Mouse (Mus musculus) spleen, adult 2 months (tissue): ENCODE results near the gene Crip1. TPM values are rescaled to one million over a fixed set of nuclear protein-coding genes. Genes with fewer than 3 reads are reported as not detected.
A peak's percentile ranks its signal among the peaks of the same experiment; 100 is the strongest.

Experiments
- DNase-seq, 2 experiments: peaks; one replicate each; pipeline versions ENCODE4 v3.0.0 to v3.0.0-alpha.2; 2012 to 2021; ENCODE audit warnings: low spot score in 2 of 2, low read depth in 1 of 2
- H3K27ac ChIP-seq: fragments of 200-500 bp; 2 replicates; pipeline ENCODE4 v1.5.1; 2012; ENCODE audit warnings: low read length, inconsistent platforms; ENCODE audit not compliant: insufficient read depth
- H3K27me3 ChIP-seq: fragments of 200-500 bp; 2 replicates; pipeline ENCODE4 v1.6.1; 2012; ENCODE audit warnings: mild to moderate bottlenecking, moderate library complexity, low read length, inconsistent platforms; ENCODE audit not compliant: control insufficient read depth, insufficient read depth
- H3K36me3 ChIP-seq: fragments of 200-500 bp; 2 replicates; pipeline ENCODE4 v1.6.1; 2012; ENCODE audit warnings: mild to moderate bottlenecking, low read length, inconsistent platforms; ENCODE audit not compliant: control insufficient read depth, insufficient read depth
- H3K4me1 ChIP-seq: fragments of 200-500 bp; 2 replicates; pipeline ENCODE4 v1.6.1; 2011; ENCODE audit warnings: inconsistent platforms; ENCODE audit not compliant: control insufficient read depth, insufficient read depth, insufficient read length
- H3K4me3 ChIP-seq: fragments of 200-500 bp; 2 replicates; pipeline ENCODE4 v1.5.1; 2011; ENCODE audit warnings: mild to moderate bottlenecking, inconsistent platforms; ENCODE audit not compliant: insufficient read depth, insufficient read length; ENCODE audit errors: extremely low read depth
- CTCF ChIP-seq: fragments of 200-500 bp; IDR thresholded peaks from 2 replicates; pipeline ENCODE4 v1.5.1; 2011; ENCODE audit warnings: mild to moderate bottlenecking, inconsistent platforms; ENCODE audit not compliant: insufficient read depth, insufficient read length, insufficient replicate concordance; ENCODE audit errors: extremely low read depth
- POLR2A ChIP-seq: fragments of 200-500 bp; IDR thresholded peaks from 2 replicates; pipeline ENCODE4 v1.6.1; 2011; ENCODE audit warnings: low read depth, low read length, inconsistent platforms
- WGBS: fragments of 180-500 bp; shearing (Covaris S2); methylation state at CpG from one replicate; pipeline ENCODE4 v1.1.7; 2018; 5-methylcytosine and 5-hydroxymethylcytosine counted together
- polyA plus RNA-seq: library from polyadenylated mRNA; depleted of rRNA; stranded (reverse); fragments of >200 nt; gene quantifications from 2 replicates; pipeline ENCODE4 v1.2.3, GENCODE M21; 2012

The Crip1 gene
- polyA plus RNA-seq, 1 experiment: 414 TPM

- 93% methylated on average over 17 of the region's 17 CpGs for WGBS
- H3K27ac ChIP-seq: no peak overlapping the region
- no peaks in the 10 kb centered on the region for H3K27me3 ChIP-seq
- H3K4me1 ChIP-seq: no peaks in the 10 kb centered on the region; the same call in 1 of the 2 replicates
- TF ChIP-seq CTCF (no peak), POLR2A (no peak)
- no peak for DNase-seq
- H3K36me3 ChIP-seq: peaks cover 3% of the 10 kb centered on the region; the same call in 1 of the 2 replicates
- no peak overlapping the region for H3K4me3 ChIP-seq
Measured at GRCm38 (mm10) chr12:113108528-113109283, 37.4 kb upstream of the Crip1 start.

GRCm38 (mm10) chr12:113109801-113110200 is 36.3 kb upstream of the Crip1 start:
- no peak for TF ChIP-seq CTCF
- no peak for TF ChIP-seq POLR2A
- no peak for DNase-seq
- WGBS: 89% methylated on average over 10 of the region's 10 CpGs

GRCm38 (mm10) chr12:113114141-113114540 is 32.0 kb upstream of the Crip1 start:
- Histone ChIP-seq H3K36me3 (peaks cover 14% of the 10 kb centered on the region), H3K4me3 (no peak overlapping the region), H3K4me1 (no peaks in the 10 kb centered on the region), H3K27me3 (no peaks in the 10 kb centered on the region), H3K27ac (no peak overlapping the region)
- no peak for DNase-seq
- TF ChIP-seq POLR2A: no peak
- no peak for TF ChIP-seq CTCF
- WGBS: 84% methylated on average over 4 of the region's 4 CpGs

More at GRCm38 (mm10) chr12:113109801-113110200, 36.3 kb upstream of the Crip1 start:
- peaks cover 6% of the 10 kb centered on the region; the same call in 1 of the 2 replicates for H3K36me3 ChIP-seq
- H3K27me3 ChIP-seq: no peaks in the 10 kb centered on the region
- H3K4me1 ChIP-seq: no peaks in the 10 kb centered on the region; the same call in 1 of the 2 replicates
- H3K27ac ChIP-seq: no peak overlapping the region
- H3K4me3 ChIP-seq: no peak overlapping the region

- no peak for TF ChIP-seq CTCF
- no peak for TF ChIP-seq POLR2A
- H3K4me3 ChIP-seq: no peak overlapping the region
- no peak for DNase-seq
- H3K36me3 ChIP-seq: peaks cover 14% of the 10 kb centered on the region
- no peaks in the 10 kb centered on the region for H3K27me3 ChIP-seq
- H3K27ac ChIP-seq: no peak overlapping the region
- WGBS: 88% methylated on average over 16 of the region's 16 CpGs
- no peaks in the 10 kb centered on the region for H3K4me1 ChIP-seq
Measured at GRCm38 (mm10) chr12:113114856-113115538, 31.1 kb upstream of the Crip1 start.

GRCm38 (mm10) chr12:113119516-113120410 is 26.4 kb upstream of the Crip1 start:
- peak in 1 of 2 experiments; percentile 65 for DNase-seq
- TF ChIP-seq POLR2A (no peak), CTCF (peak; percentile 70; the same call in 1 of the 2 replicates)
- H3K36me3 ChIP-seq: peaks cover 28% of the 10 kb centered on the region
- H3K4me1 ChIP-seq: no peaks in the 10 kb centered on the region
- WGBS: 95% methylated on average over 20 of the region's 20 CpGs
- H3K4me3 ChIP-seq: no peak overlapping the region
- no peak overlapping the region for H3K27ac ChIP-seq
- no peaks in the 10 kb centered on the region for H3K27me3 ChIP-seq

- no peak for TF ChIP-seq CTCF
- Histone ChIP-seq H3K4me3 (no peak overlapping the region), H3K36me3 (peaks cover 45% of the 10 kb centered on the region), H3K27me3 (no peaks in the 10 kb centered on the region), H3K27ac (peak overlapping the region; percentile 19; the same call in 1 of the 2 replicates), H3K4me1 (no peaks in the 10 kb centered on the region)
- 87% methylated on average over 6 of the region's 6 CpGs for WGBS
- DNase-seq: no peak
Measured at GRCm38 (mm10) chr12:113124726-113125125, 21.4 kb upstream of the Crip1 start.
